Mouse (Mus musculus) kidney, adult 2 months (tissue): ENCODE measurements at regions not wholly inside any gene's neighbourhood (a gene's known extent, or its start where the extent isn't known, plus 50 kb on each side); places are given as distances from the start of the nearest gene placed in this dataset.

Source experiments
- CTCF ChIP-seq: fragments of 200-500 bp; conservative IDR thresholded peaks from 2 replicates; pipeline ENCODE4 v1.5.1; 2011; ENCODE audit warnings: low read depth, mild to moderate bottlenecking, control low read depth, low read length, moderate library complexity, mixed read lengths; ENCODE audit not compliant: insufficient read depth, insufficient read length
- POLR2A ChIP-seq: fragments of 200-500 bp; IDR thresholded peaks from one replicate; pipeline ENCODE4 v1.6.1; 2011; ENCODE audit warnings: low read depth, low read length, control low read depth

DNA sequence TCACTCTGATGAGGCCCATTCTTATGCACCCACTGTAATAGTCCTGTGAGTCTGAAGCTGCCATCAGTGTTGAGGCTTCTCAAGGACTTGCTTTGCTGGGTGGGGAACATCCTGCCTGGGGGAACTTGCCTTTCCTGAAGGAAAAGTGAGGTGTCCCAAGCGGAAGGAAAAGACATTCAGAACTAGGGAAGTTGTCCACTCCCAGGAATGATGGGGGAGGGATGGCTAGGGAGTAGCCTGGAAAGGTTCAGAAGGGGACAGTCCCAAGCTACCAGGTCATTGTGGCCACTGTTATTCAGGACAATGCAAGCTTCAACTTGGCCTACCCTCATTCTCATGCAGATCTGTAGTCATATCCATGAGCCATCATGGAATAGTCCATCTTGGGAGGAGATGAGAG lies 102.7 kb upstream of the Foxa2 start:
- TF ChIP-seq POLR2A (no peak), CTCF (no peak)
